Mouse (Mus musculus): ENCODE data around the gene Timeless.

DNA sequence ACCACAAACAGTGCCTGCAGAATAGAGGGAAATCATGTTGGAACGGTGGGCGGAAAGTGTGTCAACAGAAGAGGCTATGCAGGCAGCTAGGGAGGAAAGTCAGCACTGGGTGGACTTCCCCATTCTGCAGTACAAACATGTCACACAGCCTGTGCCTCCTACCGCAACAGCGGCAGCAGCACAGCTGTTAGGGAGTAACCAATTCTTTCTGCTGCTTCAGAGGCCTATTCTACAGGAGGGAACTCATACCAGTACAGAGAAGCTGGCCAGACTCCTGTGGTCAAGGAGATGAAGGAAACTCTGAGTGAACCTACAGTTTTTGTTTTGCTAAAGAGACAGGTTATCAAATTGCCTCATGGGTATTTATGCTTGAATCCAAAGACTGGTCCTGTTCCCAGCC, 27.1 kb downstream of the Timeless start:
- no peak for TF ChIP-seq CTCF (IDR thresholded peaks at IDR 0.05; ENCODE audit: low read depth, low read length)
- no peak for TF ChIP-seq POLR2A (IDR thresholded peaks at IDR 0.05; ENCODE audit: borderline replicate concordance, low read depth, low read length)

All from bone marrow macrophage, adult 2 months (primary cell).